Mouse (Mus musculus) frontal cortex, adult (tissue): ENCODE results near the gene Spata45.

Source experiments
- ATAC-seq: cut with Nextera tagmentation; 2 replicates; pipeline ENCODE4 v1.9.2; 2017; ENCODE audit warnings: mild to moderate bottlenecking, moderate library complexity, mixed read lengths; ENCODE audit not compliant: low TSS enrichment

Spata45 gene

DNA sequence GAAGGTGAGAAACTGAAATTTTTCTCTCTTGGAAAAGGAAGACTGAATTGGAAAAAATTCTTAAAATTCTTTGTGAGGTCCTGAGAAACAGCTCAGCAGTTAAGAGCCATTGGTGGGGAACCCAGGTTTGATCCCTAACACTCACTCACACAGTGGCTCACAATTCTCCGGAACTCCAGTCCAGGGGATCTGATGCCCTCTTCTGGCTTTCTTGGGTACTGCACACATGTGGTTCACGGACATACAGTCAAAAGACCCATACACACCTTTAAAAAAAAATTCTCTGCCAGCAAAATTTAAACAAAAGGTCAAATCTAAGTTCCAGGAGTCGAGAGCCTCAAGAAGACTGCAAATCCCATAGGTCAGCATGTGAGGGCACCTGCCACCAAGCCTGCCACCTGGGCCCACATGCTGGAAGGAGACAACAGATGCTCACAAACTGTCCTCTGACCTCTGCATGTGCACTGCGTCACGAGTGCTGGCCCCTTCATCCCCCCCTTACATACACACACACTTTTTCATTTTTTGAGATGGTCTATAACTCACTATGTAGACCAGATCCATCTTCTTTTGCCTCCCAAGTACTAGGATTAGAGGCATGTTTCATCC is 48.6 kb downstream of the Spata45 start:
- ATAC-seq, result no peak

- ATAC-seq, result no peak
Observed at GRCm38 (mm10) chr1:191085597-191085996, 49.2 kb downstream of the Spata45 start.

- no peak for ATAC-seq
Observed at GRCm38 (mm10) chr1:191086304-191086878, 50.0 kb downstream of the Spata45 start.

DNA sequence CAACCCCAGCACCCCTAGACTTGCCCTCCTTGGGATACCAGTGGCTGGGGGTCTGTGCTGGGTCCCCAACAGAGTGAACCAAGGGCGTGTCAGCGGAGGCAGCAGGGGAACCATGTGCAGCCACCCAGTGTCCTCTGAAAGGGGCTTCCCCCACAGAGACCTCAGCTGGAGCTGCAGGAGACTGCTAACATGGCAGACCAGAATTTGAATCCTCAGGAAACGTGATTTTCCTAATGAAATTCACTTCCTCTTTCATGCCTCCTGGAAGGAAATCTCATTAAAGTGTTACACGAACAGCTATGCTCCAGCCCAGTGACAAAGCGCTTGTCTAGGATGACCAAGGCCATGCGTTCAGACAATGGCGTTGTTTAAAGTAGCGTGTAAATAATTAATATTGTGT is 50.5 kb downstream of the Spata45 start:
- no peak for ATAC-seq

- no peak for ATAC-seq
Observed at GRCm38 (mm10) chr1:191087955-191088354, 51.5 kb downstream of the Spata45 start.

- no peak for ATAC-seq
Observed at GRCm38 (mm10) chr1:191089355-191089754, 52.9 kb downstream of the Spata45 start.

DNA sequence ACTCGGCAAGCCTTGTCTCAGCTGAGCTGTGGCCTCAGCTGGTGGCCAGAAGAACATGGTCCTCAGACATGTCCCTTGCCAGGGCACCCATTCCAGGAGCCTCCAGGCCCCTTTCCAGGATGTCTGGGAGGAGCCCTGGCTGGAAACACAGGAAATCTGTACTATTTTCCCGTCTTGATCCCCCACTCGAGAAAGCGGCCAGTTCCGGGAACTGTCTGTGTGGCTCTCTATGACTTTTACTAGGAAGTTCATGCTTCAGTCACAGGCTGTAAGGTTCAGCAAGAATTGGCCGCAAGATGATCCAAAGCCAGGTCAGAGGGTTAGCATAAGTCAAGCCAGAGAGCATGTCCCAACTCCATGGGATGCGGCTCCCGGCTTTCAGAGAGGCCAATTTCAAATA is 55.6 kb downstream of the Spata45 start:
- ATAC-seq, result no peak
